Comparison of ENCODE assay signal across 11 mouse cellular contexts in genomic region chr1:122328276-122328675, GRCm38 (mm10).
"Had no signal": no experiment of that assay in that cellular context is flagged by ENCODE, and none has a peak within 500 bp of the region (broad histone marks: within the 10 kb centered on the region; RNA-seq: fewer than 3 reads in every experiment).

No protein-coding gene starts in this region.

- DNase-seq: kidney, postnatal 10 days; kidney, postnatal 4 days; liver; lung, adult 18-20 months; right cerebral cortex, adult 18-20 months; right cerebral cortex, postnatal 25 days; thymus, postnatal 36 days had no signal

- ATAC-seq: midbrain, embryonic 13.5 days had no signal

- H3K9me3 ChIP-seq: limb, embryonic 12.5 days; midbrain, embryonic 13.5 days had no signal

- H3K36me3 ChIP-seq: limb, embryonic 12.5 days; midbrain, embryonic 13.5 days had no signal

- H3K4me1 ChIP-seq: limb, embryonic 12.5 days; midbrain, embryonic 13.5 days had no signal

- H3K9ac ChIP-seq: limb, embryonic 12.5 days; liver, embryonic 14.5 days; midbrain, embryonic 13.5 days had no signal

- H3K4me2 ChIP-seq: limb, embryonic 12.5 days; midbrain, embryonic 13.5 days had no signal

- H3K4me3 ChIP-seq: layer of hippocampus, adult 2 months; limb, embryonic 12.5 days; midbrain, embryonic 13.5 days had no signal

- H3K27ac ChIP-seq: layer of hippocampus, adult 2 months; limb, embryonic 12.5 days; liver, embryonic 14.5 days; midbrain, embryonic 13.5 days had no signal

- H3K27me3 ChIP-seq: limb, embryonic 12.5 days; midbrain, embryonic 13.5 days had no signal
